Mouse (Mus musculus): ENCODE measurements around the gene Slc12a4. TPM values are rescaled to one million over a fixed set of nuclear protein-coding genes. Genes with fewer than 3 reads are reported as not detected.

Slc12a4 gene
- polyA plus RNA-seq, 1 experiment: 60.2 TPM

DNA sequence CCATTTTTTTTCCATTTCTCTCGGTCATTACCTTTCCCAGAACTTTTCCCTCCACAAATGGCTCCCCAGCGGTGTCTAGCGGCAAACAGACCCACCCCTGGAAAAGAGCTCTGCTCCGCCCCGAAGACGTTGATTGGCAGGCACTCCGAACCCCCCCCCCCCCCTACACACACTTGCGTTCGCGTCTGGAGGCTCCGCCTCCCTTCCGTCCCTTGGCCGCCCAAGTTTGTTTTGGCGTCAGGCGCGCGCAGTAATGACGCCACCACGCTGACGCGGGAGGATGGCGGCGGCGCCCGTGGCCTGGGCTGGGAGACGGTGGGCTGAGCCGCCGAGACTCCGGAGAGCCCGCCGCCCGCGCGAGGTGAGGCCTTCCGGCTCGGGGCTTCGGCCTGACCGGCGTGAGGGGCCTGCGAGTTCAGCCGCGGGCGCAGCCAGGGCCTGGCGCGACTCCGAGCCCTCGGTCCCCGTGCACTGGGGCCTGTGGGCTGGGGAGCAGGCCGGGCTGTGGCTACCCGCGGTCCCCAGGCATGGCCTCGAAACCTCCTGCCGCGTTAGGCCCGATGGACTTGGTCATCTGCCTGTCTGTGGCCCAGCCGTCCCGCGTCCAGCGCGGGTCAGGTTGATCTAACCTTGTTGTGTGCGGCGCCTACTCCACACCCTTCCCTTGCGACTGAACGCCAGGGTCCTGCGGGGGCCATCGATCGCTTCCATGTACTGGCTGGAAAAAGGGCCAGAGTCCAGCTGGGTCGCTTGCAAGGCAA, 65.5 kb downstream of the Slc12a4 start, which contains the start of gene Pskh1:
TSS of gene Pskh1 (plus strand) at position 262 of the 761 bp plus-strand sequence.
- TF ChIP-seq CTCF (IDR thresholded peaks at IDR 0.05; ENCODE audit: borderline replicate concordance, insufficient read depth, low read length) (no peak), POLR2A (IDR thresholded peaks at IDR 0.05; ENCODE audit: low read depth, low read length) (peak; percentile 85)
- H3K27ac ChIP-seq (ENCODE audit: insufficient read depth, low read length): peak within 1 kb of the TSS; percentile 56
- peaks cover 4% of the 10 kb centered on the region for H3K4me1 ChIP-seq (ENCODE audit: control insufficient read depth, insufficient read depth, low read length)
- H3K4me3 ChIP-seq (ENCODE audit: insufficient read depth, low read length): peak within 1 kb of the TSS; percentile 96

DNA sequence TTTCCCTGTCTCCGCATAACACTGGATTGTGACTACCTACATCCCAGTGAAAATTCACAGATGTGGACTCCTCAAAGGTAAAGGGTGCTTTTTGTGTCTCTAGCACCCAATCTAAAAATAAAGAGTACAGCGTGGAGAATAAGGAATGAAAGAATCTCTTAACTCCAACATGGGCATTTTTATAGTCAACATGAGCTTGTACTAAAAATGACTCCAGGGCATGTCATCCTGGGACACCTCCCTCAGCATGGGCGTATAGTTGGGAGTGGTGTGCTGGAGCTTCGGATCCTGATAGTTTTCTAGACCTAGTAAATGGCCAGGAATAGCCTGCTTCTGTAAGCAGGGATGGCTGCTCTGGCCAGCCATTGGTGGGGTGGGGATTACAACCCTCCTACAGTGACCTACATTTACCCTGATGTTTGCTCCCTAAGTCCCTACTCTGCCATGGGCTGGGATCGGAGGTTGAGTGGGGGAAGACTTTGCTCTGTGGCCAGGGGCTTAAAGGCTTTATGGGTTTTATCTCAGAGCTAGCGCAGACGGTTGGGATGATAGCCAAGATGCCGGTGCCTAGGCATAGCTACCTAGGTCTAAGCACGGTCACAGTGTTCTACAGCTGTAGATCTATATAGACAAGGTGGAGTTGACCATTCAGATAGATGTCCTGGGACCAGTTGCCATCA, 68.0 kb downstream of the Slc12a4 start:
- Histone ChIP-seq H3K27ac (ENCODE audit: insufficient read depth, low read length) (no peak overlapping the region), H3K4me1 (ENCODE audit: control insufficient read depth, insufficient read depth, low read length) (peaks cover 4% of the 10 kb centered on the region), H3K4me3 (ENCODE audit: insufficient read depth, low read length) (no peak overlapping the region)
- TF ChIP-seq POLR2A (IDR thresholded peaks at IDR 0.05; ENCODE audit: low read depth, low read length): no peak
- TF ChIP-seq CTCF (IDR thresholded peaks at IDR 0.05; ENCODE audit: borderline replicate concordance, insufficient read depth, low read length): no peak

Other genes with a start within 250 kb of the Slc12a4 start
- gene Gfod2, start 207.4 kb downstream of the Slc12a4 start, polyA plus RNA-seq (2011; ENCODE audit: insufficient read length, low read depth, missing spikeins): 4.7 and 5.6 TPM in 2 replicates
- 18.4 and 18.6 TPM in 2 replicates for gene Ranbp10, start 138.7 kb downstream of the Slc12a4 start, polyA plus RNA-seq (2011; ENCODE audit: insufficient read length, low read depth, missing spikeins)
- not detected in 2 replicates for gene Tsnaxip1, start 138.4 kb downstream of the Slc12a4 start, polyA plus RNA-seq (2011; ENCODE audit: insufficient read length, low read depth, missing spikeins)
- 35.4 and 40.3 TPM in 2 replicates for gene Cenpt, start 112.8 kb downstream of the Slc12a4 start, polyA plus RNA-seq (2011; ENCODE audit: insufficient read length, low read depth, missing spikeins)
- 22.1 and 22.6 TPM in 2 replicates for gene Thap11, start 111.0 kb downstream of the Slc12a4 start, polyA plus RNA-seq (2011; ENCODE audit: insufficient read length, low read depth, missing spikeins)
- gene Nutf2, start 105.5 kb downstream of the Slc12a4 start, polyA plus RNA-seq (2011; ENCODE audit: insufficient read length, low read depth, missing spikeins): 90.4 and 119 TPM in 2 replicates
- 45.5 and 51.8 TPM in 2 replicates for gene Edc4, start 85.2 kb downstream of the Slc12a4 start, polyA plus RNA-seq (2011; ENCODE audit: insufficient read length, low read depth, missing spikeins)
- 1.1 and 1.2 TPM in 2 replicates for gene Nrn1l, start 72.5 kb downstream of the Slc12a4 start, polyA plus RNA-seq (2011; ENCODE audit: insufficient read length, low read depth, missing spikeins)
- 28.9 and 30.5 TPM in 2 replicates for gene Pskh1, start 65.7 kb downstream of the Slc12a4 start, polyA plus RNA-seq (2011; ENCODE audit: insufficient read length, low read depth, missing spikeins)
- not detected in 2 replicates for gene Ctrl, start 32.2 kb downstream of the Slc12a4 start, polyA plus RNA-seq (2011; ENCODE audit: insufficient read length, low read depth, missing spikeins)
- gene Psmb10, start 27.7 kb downstream of the Slc12a4 start, polyA plus RNA-seq (2011; ENCODE audit: insufficient read length, low read depth, missing spikeins): 27.1 and 30.5 TPM in 2 replicates
- 2.3 and 3.9 TPM in 2 replicates for gene Lcat, start 22.7 kb downstream of the Slc12a4 start, polyA plus RNA-seq (2011; ENCODE audit: insufficient read length, low read depth, missing spikeins)
- gene Dpep3, start 13.3 kb upstream of the Slc12a4 start, polyA plus RNA-seq (2011; ENCODE audit: insufficient read length, low read depth, missing spikeins): not detected in 2 replicates
- gene Dus2, start 25.2 kb upstream of the Slc12a4 start, polyA plus RNA-seq (2011; ENCODE audit: insufficient read length, low read depth, missing spikeins): 13.4 and 17.4 TPM in 2 replicates
- not detected in 2 replicates for gene Dpep2nb, start 39.9 kb upstream of the Slc12a4 start, polyA plus RNA-seq (2011; ENCODE audit: insufficient read length, low read depth, missing spikeins)
- gene Ddx28, start 45.8 kb upstream of the Slc12a4 start, polyA plus RNA-seq (2011; ENCODE audit: insufficient read length, low read depth, missing spikeins): 7.3 and 8.8 TPM in 2 replicates
- gene Nfatc3, start 92.7 kb upstream of the Slc12a4 start, polyA plus RNA-seq (2011; ENCODE audit: insufficient read length, low read depth, missing spikeins): 69.6 and 78.6 TPM in 2 replicates
- 2.1 and 3.9 TPM in 2 replicates for gene Esrp2, start 170.9 kb upstream of the Slc12a4 start, polyA plus RNA-seq (2011; ENCODE audit: insufficient read length, low read depth, missing spikeins)
- 30.0 and 40.9 TPM in 2 replicates for gene Pla2g15, start 184.3 kb upstream of the Slc12a4 start, polyA plus RNA-seq (2011; ENCODE audit: insufficient read length, low read depth, missing spikeins)
- gene Slc7a6, start 202.8 kb upstream of the Slc12a4 start, polyA plus RNA-seq (2011; ENCODE audit: insufficient read length, low read depth, missing spikeins): 57.4 and 59.3 TPM in 2 replicates
- gene Slc7a6os, start 244.8 kb upstream of the Slc12a4 start, polyA plus RNA-seq (2011; ENCODE audit: insufficient read length, low read depth, missing spikeins): 31.1 and 34.0 TPM in 2 replicates
- gene Prmt7, start 244.8 kb upstream of the Slc12a4 start, polyA plus RNA-seq (2011; ENCODE audit: insufficient read length, low read depth, missing spikeins): 33.6 and 40.3 TPM in 2 replicates

Measured in embryonic fibroblast, embryonic 13.5 days (primary cell).